Mouse (Mus musculus) Patski (cell line): ENCODE measurements around the gene Tfpt. TPM values are rescaled to one million over a fixed set of nuclear protein-coding genes. Genes with fewer than 3 reads are reported as not detected.
"Not testable (repeated sequence)": the region's sequence is repeated elsewhere in the genome, so short reads cannot be mapped to it uniquely, and the experiment has no call there.

Source experiments
- ATAC-seq: fragments of 100-300 bp; one replicate; pipeline ENCODE4 v1.8.0; 2021
- CTCF ChIA-PET: fragments of 350-600 bp; sonication (Branson Sonifier 250); formaldehyde crosslinking; loops from one replicate; lab custom pipeline; 2022; ENCODE audit warnings: inconsistent platforms; lab: Charles Lee
- POLR2A ChIA-PET: fragments of 350-600 bp; sonication (Branson Sonifier 250); formaldehyde crosslinking; loops from one replicate; lab custom pipeline; 2022; ENCODE audit warnings: antibody characterized with exemption, inconsistent platforms; lab: Charles Lee
- DNase-seq: peaks from one replicate; pipeline ENCODE4 v3.0.0-alpha.2; 2011; ENCODE audit warnings: low read depth, low spot score
- H3K27me3 ChIP-seq: fragments of 371-371 bp; one replicate; pipeline ENCODE4 v1.5.1; 2021
- CTCF ChIP-seq: fragments of 100-300 bp; IDR thresholded peaks from one replicate; pipeline ENCODE4 v1.5.1; 2021
- in situ Hi-C: fragments of 300-500 bp; cut with MboI; formaldehyde crosslinking; loops from 3 replicates; pipeline ENCODE4 v1.11.1; 2018; ENCODE audit warnings: low pct_unique_long_range_greater_than_20kb, mixed read lengths
- polyA plus RNA-seq: library from polyadenylated mRNA; unstranded; gene quantifications from one replicate; pipeline ENCODE4 v1.2.3, GENCODE M21; 2021

Gene Tfpt
- polyA plus RNA-seq, 1 experiment from 2014 or later, result 27.1 TPM

DNA sequence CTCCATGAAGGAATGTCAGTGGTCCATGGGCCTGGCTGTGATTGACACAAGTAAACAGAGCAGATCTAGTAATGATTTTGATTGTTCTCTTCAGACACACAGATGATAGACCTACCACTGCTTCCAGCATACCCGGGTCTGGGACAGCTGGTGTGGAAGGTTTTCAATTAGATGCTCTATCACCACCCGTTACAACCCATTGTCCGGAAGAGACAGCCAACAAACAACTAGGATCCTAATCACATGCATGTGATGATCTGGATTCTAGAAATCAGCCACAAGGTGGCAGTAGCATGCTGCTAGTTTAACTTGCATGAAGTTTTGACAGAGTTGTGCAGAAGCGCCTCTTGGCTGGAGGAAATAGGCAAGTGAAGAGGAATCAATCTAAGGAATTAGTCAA lies 28.6 kb downstream of the Tfpt start:
- CTCF ChIA-PET, result interaction anchor here (0.7 to 1.6 kb wide), 5 partner anchors 9 to 44 kb away, joined by 3 to 4 read pairs (median 3); partner anchors contain the start of genes Cnot3 and Ndufa3
- in situ Hi-C loops, result no loop called here
- POLR2A ChIA-PET, result no interaction called here
- no peaks in the 10 kb centered on the region for H3K27me3 ChIP-seq
- peak; percentile 62 for ATAC-seq
- no peak for DNase-seq
- TF ChIP-seq CTCF, result peak; percentile 85

DNA sequence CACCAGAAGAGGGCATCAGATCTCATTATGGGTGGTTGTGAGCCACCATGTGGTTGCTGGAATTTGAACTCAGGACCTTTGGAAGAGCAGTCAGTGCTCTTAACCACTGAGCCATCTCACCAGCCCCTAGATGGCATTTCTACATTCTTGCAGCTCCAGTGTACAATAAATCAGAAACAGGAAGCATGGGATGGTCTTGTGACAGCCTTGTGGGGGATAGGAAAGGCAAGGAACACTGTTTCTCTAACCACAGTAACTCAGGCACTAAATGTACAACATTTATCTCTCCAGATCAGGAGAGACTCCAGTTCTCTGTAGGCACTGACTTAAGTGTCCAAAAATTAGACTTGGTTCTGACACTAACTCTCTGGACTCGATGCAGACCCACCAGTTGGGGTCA lies 32.0 kb downstream of the Tfpt start:
- TF ChIP-seq CTCF, result peak; percentile 5
- CTCF ChIA-PET, result interaction anchor here (0.8 to 1.2 kb wide), 2 partner anchors 11 kb away, joined by 3 to 4 read pairs; no protein-coding TSS in a partner anchor
- in situ Hi-C loops, result not testable (repeated sequence)

GRCm38 (mm10) chr7:3595146-3595545 lies 34.6 kb downstream of the Tfpt start:
- no peak for TF ChIP-seq CTCF
- no peaks in the 10 kb centered on the region for H3K27me3 ChIP-seq
- POLR2A ChIA-PET, result no interaction called here
- in situ Hi-C loops, result no loop called here
- CTCF ChIA-PET, result no interaction called here
- DNase-seq (no peak), ATAC-seq (no peak)

More for the DNA sequence above, 32.0 kb downstream of the Tfpt start:
- H3K27me3 ChIP-seq, ATAC-seq, POLR2A ChIA-PET, DNase-seq: not testable (repeated sequence)

- ChIA-PET POLR2A (no interaction called here), CTCF (no interaction called here)
- no peak for TF ChIP-seq CTCF
- in situ Hi-C loops, result no loop called here
- ATAC-seq (no peak), DNase-seq (no peak)
- H3K27me3 ChIP-seq, result no peaks in the 10 kb centered on the region
These were observed 35.0 kb downstream of the Tfpt start for GRCm38 (mm10) chr7:3594686-3595085.

- DNase-seq (no peak), ATAC-seq (no peak)
- ChIA-PET CTCF (no interaction called here), POLR2A (no interaction called here)
- in situ Hi-C loops, result no loop called here
- H3K27me3 ChIP-seq, result no peaks in the 10 kb centered on the region
- TF ChIP-seq CTCF, result no peak
These were observed 35.9 kb downstream of the Tfpt start for GRCm38 (mm10) chr7:3593855-3594254.

DNA sequence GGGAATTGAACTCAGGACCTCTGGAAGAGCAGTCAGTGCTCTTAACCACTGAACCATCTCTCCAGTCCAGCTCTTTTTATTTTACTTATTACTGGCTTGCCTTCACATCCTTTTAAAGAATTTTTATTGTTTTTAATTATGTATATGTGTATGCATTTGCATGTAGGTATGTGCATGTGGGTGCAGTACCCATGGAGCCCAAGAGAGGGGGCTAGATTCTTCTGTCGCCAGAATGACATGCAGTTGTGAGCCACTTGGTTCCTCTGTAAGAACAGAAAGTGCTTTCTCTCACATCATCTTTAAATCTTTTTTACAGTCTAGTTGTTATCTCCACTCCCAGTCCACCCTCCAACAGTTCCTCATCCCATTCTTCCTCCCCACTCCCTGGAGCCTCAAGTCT lies 38.2 kb downstream of the Tfpt start:
- TF ChIP-seq CTCF, result peak; percentile 31
- POLR2A ChIA-PET, result no interaction called here
- in situ Hi-C loops, result no loop called here
- CTCF ChIA-PET, result no interaction called here
- no peaks in the 10 kb centered on the region for H3K27me3 ChIP-seq
- ATAC-seq, result no peak
- DNase-seq, result no peak

GRCm38 (mm10) chr7:3590550-3590949 lies 39.2 kb downstream of the Tfpt start:
- ChIA-PET CTCF (no interaction called here), POLR2A (no interaction called here)
- in situ Hi-C loops, result no loop called here
- ATAC-seq (no peak), DNase-seq (no peak)
- no peak for TF ChIP-seq CTCF
- no peaks in the 10 kb centered on the region for H3K27me3 ChIP-seq

DNA sequence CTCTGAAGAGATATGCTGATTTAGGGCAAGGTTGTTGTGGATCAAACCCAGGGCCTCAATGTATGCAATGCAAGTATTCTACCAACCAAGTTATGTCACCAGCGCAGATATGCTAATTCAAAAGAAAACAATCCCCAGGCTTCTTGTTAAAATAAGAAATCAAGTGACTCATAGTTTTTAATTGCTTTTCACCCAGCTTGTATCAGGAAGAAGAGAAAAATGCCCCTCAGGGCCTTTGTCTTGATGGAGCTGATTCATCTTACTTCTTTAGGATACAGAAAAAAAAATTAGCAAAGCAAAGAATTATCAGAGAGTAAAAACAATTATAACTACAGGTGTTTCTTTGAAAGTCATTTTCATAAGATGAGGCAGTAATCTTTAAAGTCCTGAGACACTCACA lies 42.4 kb downstream of the Tfpt start:
- peak; percentile 20 for DNase-seq
- ATAC-seq, result peak; percentile 91
- H3K27me3 ChIP-seq, result no peaks in the 10 kb centered on the region
- ChIA-PET POLR2A (no interaction called here), CTCF (interaction anchor here (1.5 kb wide), 2 partner anchors 10 to 14 kb away, joined by 3 read pairs; no protein-coding TSS in a partner anchor)
- in situ Hi-C loops, result no loop called here
- no peak for TF ChIP-seq CTCF

- ATAC-seq (no peak), DNase-seq (no peak)
- in situ Hi-C loops, result no loop called here
- no peaks in the 10 kb centered on the region for H3K27me3 ChIP-seq
- ChIA-PET CTCF (interaction anchor here (1.4 to 1.5 kb wide), 3 partner anchors 11 to 18 kb away, joined by 3 read pairs; no protein-coding TSS in a partner anchor), POLR2A (interaction anchor here (0.6 kb wide), 3 partner anchors 9 to 937 kb away, joined by 3 to 4 read pairs (median 3); partner anchors contain the start of gene Tnni3)
- TF ChIP-seq CTCF, result no peak
These were observed 43.5 kb downstream of the Tfpt start for GRCm38 (mm10) chr7:3586255-3586654.

GRCm38 (mm10) chr7:3585763-3586162 lies 44.0 kb downstream of the Tfpt start:
- no peaks in the 10 kb centered on the region for H3K27me3 ChIP-seq
- no peak for TF ChIP-seq CTCF
- POLR2A ChIA-PET, result interaction anchor here (0.6 kb wide), 1 partner anchor 125 kb away, joined by 4 read pairs; no protein-coding TSS in a partner anchor
- ATAC-seq (no peak), DNase-seq (no peak)
- in situ Hi-C loops, result no loop called here
- CTCF ChIA-PET, result interaction anchor here (1.4 kb wide), 1 partner anchor 18 kb away, joined by 3 read pairs; no protein-coding TSS in a partner anchor

- ChIA-PET CTCF (interaction anchor here (0.9 kb wide), 1 partner anchor 113 kb away, joined by 4 read pairs; no protein-coding TSS in a partner anchor), POLR2A (no interaction called here)
- ATAC-seq (peak; percentile 17), DNase-seq (peak; percentile 7)
- in situ Hi-C loops, result no loop called here
- no peak for TF ChIP-seq CTCF
- no peaks in the 10 kb centered on the region for H3K27me3 ChIP-seq
These were observed 49.7 kb downstream of the Tfpt start for GRCm38 (mm10) chr7:3580029-3580428.
